Mouse (Mus musculus): ENCODE measurements around the gene Abca13. TPM values are rescaled to one million over a fixed set of nuclear protein-coding genes. Genes with fewer than 3 reads are reported as not detected.
"Not testable (repeated sequence)": the region's sequence is repeated elsewhere in the genome, so short reads cannot be mapped to it uniquely, and the experiment has no call there.

Gene Abca13
- polyA plus RNA-seq, 1 experiment from 2014 or later, result 0.04 TPM

- H3K27ac ChIP-seq (ENCODE audit: low read length); H3K9me3 ChIP-seq (replicated peaks; ENCODE audit: control insufficient read depth, low read length, poor library complexity, severe bottlenecking); ATAC-seq; H3K4me1 ChIP-seq (ENCODE audit: control insufficient read depth, insufficient read depth, low read length); H3K9ac ChIP-seq (ENCODE audit: low read depth, low read length); H3K4me3 ChIP-seq (ENCODE audit: low read depth, low read length); H3K4me2 ChIP-seq (ENCODE audit: low read length); H3K36me3 ChIP-seq (ENCODE audit: control insufficient read depth, insufficient read depth, low read length); H3K27me3 ChIP-seq (ENCODE audit: control insufficient read depth, insufficient read depth, low read depth, low read length): not testable (repeated sequence)
These were observed 2.3 kb upstream of the Abca13 start for GRCm38 (mm10) chr11:9189471-9189870.

- Histone ChIP-seq H3K27me3 (ENCODE audit: control insufficient read depth, insufficient read depth, low read depth, low read length) (no peaks in the 10 kb centered on the region), H3K9ac (ENCODE audit: low read depth, low read length) (no peak overlapping the region), H3K9me3 (replicated peaks; ENCODE audit: control insufficient read depth, low read length, poor library complexity, severe bottlenecking) (no peaks in the 10 kb centered on the region), H3K4me1 (ENCODE audit: control insufficient read depth, insufficient read depth, low read length) (peaks cover 2% of the 10 kb centered on the region; the same call in 1 of the 2 replicates), H3K36me3 (ENCODE audit: control insufficient read depth, insufficient read depth, low read length) (no peaks in the 10 kb centered on the region), H3K4me2 (ENCODE audit: low read length) (no peak overlapping the region), H3K4me3 (ENCODE audit: low read depth, low read length) (no peak overlapping the region), H3K27ac (ENCODE audit: low read length) (no peak overlapping the region)
- WGBS, result 40% methylated on average over 10 of the region's 11 CpGs
- ATAC-seq, result peak; percentile 80
These were observed 779 bp upstream of the Abca13 start for GRCm38 (mm10) chr11:9190772-9191554.

GRCm38 (mm10) chr11:9194861-9195260, 3.1 kb downstream of the Abca13 start:
- 93% methylated on average over 3 of the region's 3 CpGs for WGBS
- ATAC-seq, result no peak
- Histone ChIP-seq H3K36me3 (ENCODE audit: control insufficient read depth, insufficient read depth, low read length) (no peaks in the 10 kb centered on the region), H3K9ac (ENCODE audit: low read depth, low read length) (no peak overlapping the region), H3K4me3 (ENCODE audit: low read depth, low read length) (no peak overlapping the region), H3K9me3 (replicated peaks; ENCODE audit: control insufficient read depth, low read length, poor library complexity, severe bottlenecking) (no peaks in the 10 kb centered on the region), H3K4me2 (ENCODE audit: low read length) (no peak overlapping the region), H3K27me3 (ENCODE audit: control insufficient read depth, insufficient read depth, low read depth, low read length) (no peaks in the 10 kb centered on the region), H3K4me1 (ENCODE audit: control insufficient read depth, insufficient read depth, low read length) (peaks cover 2% of the 10 kb centered on the region; the same call in 1 of the 2 replicates), H3K27ac (ENCODE audit: low read length) (no peak overlapping the region)

- no peaks in the 10 kb centered on the region for H3K9me3 ChIP-seq (replicated peaks; ENCODE audit: control insufficient read depth, low read length, poor library complexity, severe bottlenecking)
- no peaks in the 10 kb centered on the region for H3K4me1 ChIP-seq (ENCODE audit: control insufficient read depth, insufficient read depth, low read length)
- H3K4me3 ChIP-seq (ENCODE audit: low read depth, low read length), result no peak overlapping the region
- 64% methylated on average over 2 of the region's 2 CpGs for WGBS
- no peaks in the 10 kb centered on the region for H3K27me3 ChIP-seq (ENCODE audit: control insufficient read depth, insufficient read depth, low read depth, low read length)
- H3K4me2 ChIP-seq (ENCODE audit: low read length), result no peak overlapping the region
- H3K27ac ChIP-seq (ENCODE audit: low read length), result no peak overlapping the region
- H3K36me3 ChIP-seq (ENCODE audit: control insufficient read depth, insufficient read depth, low read length), result no peaks in the 10 kb centered on the region
- no peak for ATAC-seq
- H3K9ac ChIP-seq (ENCODE audit: low read depth, low read length), result no peak overlapping the region
These were observed 8.1 kb downstream of the Abca13 start for GRCm38 (mm10) chr11:9199868-9200267.

GRCm38 (mm10) chr11:9210707-9211106, 19.0 kb downstream of the Abca13 start:
- no peak overlapping the region for H3K27ac ChIP-seq (ENCODE audit: low read length)
- no peaks in the 10 kb centered on the region for H3K9me3 ChIP-seq (replicated peaks; ENCODE audit: control insufficient read depth, low read length, poor library complexity, severe bottlenecking)
- WGBS, result 54% methylated on average over 8 of the region's 8 CpGs
- no peaks in the 10 kb centered on the region for H3K4me1 ChIP-seq (ENCODE audit: control insufficient read depth, insufficient read depth, low read length)
- H3K4me3 ChIP-seq (ENCODE audit: low read depth, low read length), result no peak overlapping the region
- ATAC-seq, result no peak
- H3K9ac ChIP-seq (ENCODE audit: low read depth, low read length), result no peak overlapping the region
- no peak overlapping the region for H3K4me2 ChIP-seq (ENCODE audit: low read length)
- no peaks in the 10 kb centered on the region for H3K27me3 ChIP-seq (ENCODE audit: control insufficient read depth, insufficient read depth, low read depth, low read length)
- no peaks in the 10 kb centered on the region for H3K36me3 ChIP-seq (ENCODE audit: control insufficient read depth, insufficient read depth, low read length)

- 89% methylated on average over 9 of the region's 9 CpGs for WGBS
- H3K4me1 ChIP-seq (ENCODE audit: control insufficient read depth, insufficient read depth, low read length), result no peaks in the 10 kb centered on the region
- ATAC-seq, result no peak
These were observed 21.8 kb downstream of the Abca13 start for GRCm38 (mm10) chr11:9213580-9213979.

GRCm38 (mm10) chr11:9216252-9216651, 24.5 kb downstream of the Abca13 start:
- no peak for ATAC-seq
- WGBS, result 21% methylated on average over 4 of the region's 4 CpGs
- Histone ChIP-seq H3K27me3 (ENCODE audit: control insufficient read depth, insufficient read depth, low read depth, low read length) (no peaks in the 10 kb centered on the region), H3K4me2 (ENCODE audit: low read length) (no peak overlapping the region), H3K4me3 (ENCODE audit: low read depth, low read length) (no peak overlapping the region), H3K36me3 (ENCODE audit: control insufficient read depth, insufficient read depth, low read length) (no peaks in the 10 kb centered on the region), H3K9ac (ENCODE audit: low read depth, low read length) (no peak overlapping the region), H3K9me3 (replicated peaks; ENCODE audit: control insufficient read depth, low read length, poor library complexity, severe bottlenecking) (no peaks in the 10 kb centered on the region), H3K27ac (ENCODE audit: low read length) (no peak overlapping the region), H3K4me1 (ENCODE audit: control insufficient read depth, insufficient read depth, low read length) (no peaks in the 10 kb centered on the region)

More at GRCm38 (mm10) chr11:9213580-9213979, 21.8 kb downstream of the Abca13 start:
- Histone ChIP-seq H3K27ac (ENCODE audit: low read length) (no peak overlapping the region), H3K27me3 (ENCODE audit: control insufficient read depth, insufficient read depth, low read depth, low read length) (no peaks in the 10 kb centered on the region), H3K36me3 (ENCODE audit: control insufficient read depth, insufficient read depth, low read length) (no peaks in the 10 kb centered on the region), H3K9ac (ENCODE audit: low read depth, low read length) (no peak overlapping the region), H3K4me2 (ENCODE audit: low read length) (no peak overlapping the region), H3K9me3 (replicated peaks; ENCODE audit: control insufficient read depth, low read length, poor library complexity, severe bottlenecking) (no peaks in the 10 kb centered on the region), H3K4me3 (ENCODE audit: low read depth, low read length) (no peak overlapping the region)

- Histone ChIP-seq H3K4me2 (ENCODE audit: low read length) (no peak overlapping the region), H3K4me1 (ENCODE audit: control insufficient read depth, insufficient read depth, low read length) (no peaks in the 10 kb centered on the region), H3K27ac (ENCODE audit: low read length) (no peak overlapping the region), H3K4me3 (ENCODE audit: low read depth, low read length) (no peak overlapping the region), H3K9ac (ENCODE audit: low read depth, low read length) (no peak overlapping the region), H3K9me3 (replicated peaks; ENCODE audit: control insufficient read depth, low read length, poor library complexity, severe bottlenecking) (no peaks in the 10 kb centered on the region), H3K36me3 (ENCODE audit: control insufficient read depth, insufficient read depth, low read length) (no peaks in the 10 kb centered on the region), H3K27me3 (ENCODE audit: control insufficient read depth, insufficient read depth, low read depth, low read length) (no peaks in the 10 kb centered on the region)
- WGBS, result 76% methylated on average over 3 of the region's 3 CpGs
- no peak for ATAC-seq
These were observed 28.8 kb downstream of the Abca13 start for GRCm38 (mm10) chr11:9220501-9220900.

GRCm38 (mm10) chr11:9221646-9222045, 29.9 kb downstream of the Abca13 start:
- Histone ChIP-seq H3K4me1 (ENCODE audit: control insufficient read depth, insufficient read depth, low read length) (no peaks in the 10 kb centered on the region), H3K27ac (ENCODE audit: low read length) (no peak overlapping the region), H3K4me2 (ENCODE audit: low read length) (no peak overlapping the region), H3K36me3 (ENCODE audit: control insufficient read depth, insufficient read depth, low read length) (no peaks in the 10 kb centered on the region), H3K9ac (ENCODE audit: low read depth, low read length) (no peak overlapping the region), H3K4me3 (ENCODE audit: low read depth, low read length) (no peak overlapping the region), H3K27me3 (ENCODE audit: control insufficient read depth, insufficient read depth, low read depth, low read length) (no peaks in the 10 kb centered on the region), H3K9me3 (replicated peaks; ENCODE audit: control insufficient read depth, low read length, poor library complexity, severe bottlenecking) (no peaks in the 10 kb centered on the region)
- 91% methylated on average over 1 of the region's 1 CpGs for WGBS
- no peak for ATAC-seq
